Mouse (Mus musculus) adrenal gland, postnatal 14 days (tissue): ENCODE measurements around the gene Zfp853. TPM values are rescaled to one million over a fixed set of nuclear protein-coding genes. Genes with fewer than 3 reads are reported as not detected.

Source experiments
- DNase-seq: peaks from one replicate; pipeline ENCODE4 v3.0.0; 2021; ENCODE audit warnings: mixed read lengths
- long read RNA-seq, 2 experiments: library from polyadenylated mRNA; stranded (forward); transcript quantifications; one replicate each; pipeline ENCODE4 v2.0.0; 2021
- total RNA-seq: library from RNA; stranded (reverse); gene quantifications from 2 replicates; pipeline ENCODE4 v1.2.3, GENCODE M21; 2021

The Zfp853 gene
- total RNA-seq, result 0.41 and 0.83 TPM in 2 replicates
- long read RNA-seq, experiment 1, result 0 reads
- long read RNA-seq, experiment 2, result 0 reads

DNA sequence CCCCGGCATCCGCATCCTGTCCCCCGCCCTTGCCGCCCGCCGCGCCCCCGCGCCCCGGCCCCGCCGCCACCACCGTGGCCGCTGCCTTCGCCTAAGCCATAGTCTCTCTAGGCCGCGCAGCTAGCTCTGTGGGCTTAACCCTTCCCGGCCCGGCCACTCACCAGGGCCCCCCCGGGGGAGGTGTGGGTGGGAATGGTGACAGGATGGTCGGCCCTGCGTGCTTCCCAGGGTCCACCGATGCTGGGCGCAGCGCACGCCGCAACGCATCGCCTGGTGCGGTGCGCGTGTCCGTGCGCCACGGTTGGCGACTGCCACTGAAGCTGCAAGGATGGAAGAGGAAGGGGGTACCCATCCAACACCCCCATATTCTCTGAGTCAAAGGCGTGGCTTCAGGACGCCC lies at the start of gene Zfp853:
Zfp853 (minus strand) TSS at position 220 of the 400 bp plus-strand sequence.
- peak; percentile 47 for DNase-seq

DNA sequence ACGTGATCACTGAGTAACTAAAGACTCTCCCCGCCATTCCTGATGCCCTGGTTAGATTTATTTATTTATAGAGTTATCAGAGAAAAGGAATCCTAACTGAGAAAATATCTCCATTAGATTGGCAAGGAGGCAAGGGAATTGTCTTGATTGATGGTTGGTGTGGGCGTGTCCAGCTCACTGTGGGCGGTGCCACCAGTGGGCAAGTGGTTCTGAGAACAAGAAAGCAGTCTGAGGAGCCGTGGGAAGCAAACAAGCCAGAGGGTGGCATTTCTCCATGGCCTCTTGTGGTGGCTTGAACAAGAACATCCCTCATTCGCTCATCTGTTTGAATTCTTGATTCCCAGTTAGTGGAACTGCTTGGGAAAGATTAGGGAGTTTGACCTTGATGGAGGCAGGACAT lies 46.2 kb upstream of the Zfp853 start:
- DNase-seq, result no peak

DNA sequence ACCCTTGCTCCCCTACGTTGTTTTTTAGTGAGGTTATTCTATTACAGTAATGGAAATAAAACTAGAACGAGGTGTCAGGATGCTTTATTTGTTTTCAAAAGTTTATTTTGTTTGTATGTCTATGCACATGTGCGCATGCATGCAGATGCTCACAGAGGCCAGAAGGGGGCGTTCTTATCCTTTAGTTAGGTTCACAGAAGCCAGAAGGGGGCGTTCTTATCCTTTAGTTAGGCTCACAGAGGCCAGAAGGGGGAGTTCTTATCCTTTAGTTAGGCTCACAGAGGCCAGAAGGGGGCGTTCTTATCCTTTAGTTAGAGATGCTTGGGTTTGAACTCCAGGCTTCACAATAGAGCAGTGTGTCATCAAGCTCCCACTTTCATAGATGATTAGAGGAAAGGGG lies 43.1 kb upstream of the Zfp853 start:
- DNase-seq, result peak; percentile 26

DNA sequence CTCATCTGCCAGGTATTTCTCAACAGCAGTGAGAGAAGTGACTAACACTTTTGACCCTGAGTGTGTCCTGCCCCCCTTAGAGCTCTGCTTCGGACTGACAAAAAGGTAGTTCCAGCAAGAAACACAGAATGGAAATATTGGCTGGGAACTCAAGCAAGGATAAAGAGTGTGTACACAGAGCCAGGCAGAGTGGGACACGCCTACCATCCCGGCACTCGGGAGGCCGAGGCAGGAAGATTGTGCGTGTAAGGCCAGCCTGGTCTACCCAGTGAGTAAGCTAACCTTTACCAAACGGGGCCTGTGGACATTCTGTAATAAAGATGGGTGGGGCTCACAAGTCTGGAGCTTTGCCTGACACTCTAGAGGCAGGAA lies 41.7 kb upstream of the Zfp853 start:
- peak; percentile 28 for DNase-seq

DNA sequence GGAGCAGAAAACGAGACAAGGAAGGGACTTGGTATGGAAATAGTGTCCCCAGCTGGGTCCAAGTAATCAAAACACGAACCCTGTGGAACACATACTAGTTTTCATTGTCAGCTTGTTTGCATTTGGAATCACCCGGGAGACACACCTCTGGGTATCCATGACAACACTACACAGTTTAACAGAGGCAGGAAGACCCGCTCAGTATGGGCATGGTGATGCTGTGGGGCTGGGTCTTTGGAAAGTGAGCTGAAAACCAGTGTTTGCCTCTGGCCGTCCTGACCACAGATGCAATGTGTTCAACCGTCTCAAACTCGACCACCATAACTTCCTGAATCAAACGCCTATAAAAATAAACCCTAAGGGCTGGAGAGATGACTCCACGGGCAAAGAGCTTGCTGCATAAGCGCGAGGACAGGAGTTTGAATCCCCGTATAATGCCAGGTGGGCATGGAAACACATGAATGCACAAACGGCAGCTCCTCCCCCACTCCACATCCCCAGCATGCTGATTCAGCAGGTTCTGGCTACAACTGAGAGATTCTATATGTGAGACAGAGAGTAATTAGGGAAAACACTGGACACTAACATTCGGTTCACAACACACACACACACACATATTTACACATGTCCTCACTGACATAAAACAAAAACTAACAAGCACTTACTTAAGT lies 41.1 kb upstream of the Zfp853 start:
- no peak for DNase-seq

DNA sequence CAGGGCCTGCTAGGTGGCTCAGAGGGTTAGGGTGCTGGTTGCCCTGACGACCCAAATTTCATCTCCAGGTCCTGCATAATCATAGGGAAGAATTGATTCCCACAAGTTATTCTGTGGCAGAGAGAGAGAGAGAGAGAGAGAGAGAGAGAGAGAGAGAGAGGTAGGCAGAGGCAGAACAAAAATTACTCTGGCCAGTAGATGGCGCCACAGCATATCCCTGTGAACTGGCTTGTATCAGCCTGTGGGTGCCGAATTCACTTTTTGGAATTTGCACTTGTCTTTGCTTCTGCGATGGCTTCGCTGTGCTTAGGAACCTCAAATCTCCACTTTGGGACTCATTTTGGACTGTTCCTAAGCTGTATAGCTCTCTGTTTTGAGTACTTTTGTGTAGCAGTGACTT lies 40.4 kb upstream of the Zfp853 start:
- DNase-seq, result peak; percentile 88

DNA sequence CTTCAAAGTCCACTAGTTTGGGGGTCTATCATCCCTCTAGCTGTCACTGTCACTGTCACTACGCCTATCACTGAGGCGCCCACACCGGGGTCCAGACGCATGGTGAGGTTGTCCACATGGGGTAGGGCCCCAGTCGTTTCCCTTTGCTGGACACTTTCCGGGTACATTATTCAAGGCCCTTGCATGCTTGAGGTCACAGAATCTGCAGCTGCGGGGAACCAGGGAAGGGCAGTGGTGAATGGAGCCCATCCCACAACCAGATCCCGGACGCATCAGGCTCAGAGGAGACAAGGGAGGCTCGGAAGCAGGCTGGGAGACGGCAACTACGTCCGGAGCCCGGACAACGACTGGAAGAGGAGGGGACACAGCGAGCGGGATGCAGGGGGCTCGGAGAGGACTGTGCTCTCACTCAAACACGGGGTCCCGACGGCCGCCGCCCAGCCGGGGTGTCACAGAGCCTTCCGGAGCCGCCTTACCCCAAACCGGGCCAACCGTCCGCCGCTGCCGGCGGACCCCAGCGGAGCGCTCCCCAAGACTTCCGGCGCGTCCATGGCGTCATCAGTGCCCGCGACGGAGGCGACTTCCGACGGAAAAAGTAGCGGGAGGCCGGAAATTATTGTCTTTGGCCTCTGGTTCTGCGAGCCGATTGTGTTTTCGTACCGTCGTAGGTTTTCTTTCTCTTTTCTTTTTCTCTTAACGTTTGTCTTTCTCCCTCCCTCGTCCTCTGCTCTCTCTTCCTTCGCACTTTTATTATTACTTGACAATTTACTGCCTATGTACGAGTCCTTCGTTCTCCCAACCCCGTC lies 35.5 kb upstream of the Zfp853 start, which contains the start of gene Zdhhc4:
Zdhhc4 (minus strand) TSS at position 567 of the 806 bp plus-strand sequence.
- peak; percentile 97 for DNase-seq

DNA sequence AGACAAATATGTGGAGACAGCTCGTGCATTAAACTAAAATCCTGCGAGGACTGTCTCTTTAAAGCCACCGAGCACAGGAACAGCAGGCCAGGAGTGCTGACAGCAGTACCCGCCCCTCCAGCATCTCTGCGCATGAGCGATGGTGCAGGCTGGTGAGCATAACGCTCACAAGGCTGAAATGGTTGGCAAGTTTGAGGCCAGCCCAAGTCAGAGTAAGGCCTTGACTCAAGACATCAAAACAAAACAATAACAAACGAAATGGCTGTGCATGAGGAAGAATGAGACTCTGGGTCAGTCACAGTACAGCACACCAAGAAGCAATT lies 23.8 kb upstream of the Zfp853 start:
- peak; percentile 74 for DNase-seq

DNA sequence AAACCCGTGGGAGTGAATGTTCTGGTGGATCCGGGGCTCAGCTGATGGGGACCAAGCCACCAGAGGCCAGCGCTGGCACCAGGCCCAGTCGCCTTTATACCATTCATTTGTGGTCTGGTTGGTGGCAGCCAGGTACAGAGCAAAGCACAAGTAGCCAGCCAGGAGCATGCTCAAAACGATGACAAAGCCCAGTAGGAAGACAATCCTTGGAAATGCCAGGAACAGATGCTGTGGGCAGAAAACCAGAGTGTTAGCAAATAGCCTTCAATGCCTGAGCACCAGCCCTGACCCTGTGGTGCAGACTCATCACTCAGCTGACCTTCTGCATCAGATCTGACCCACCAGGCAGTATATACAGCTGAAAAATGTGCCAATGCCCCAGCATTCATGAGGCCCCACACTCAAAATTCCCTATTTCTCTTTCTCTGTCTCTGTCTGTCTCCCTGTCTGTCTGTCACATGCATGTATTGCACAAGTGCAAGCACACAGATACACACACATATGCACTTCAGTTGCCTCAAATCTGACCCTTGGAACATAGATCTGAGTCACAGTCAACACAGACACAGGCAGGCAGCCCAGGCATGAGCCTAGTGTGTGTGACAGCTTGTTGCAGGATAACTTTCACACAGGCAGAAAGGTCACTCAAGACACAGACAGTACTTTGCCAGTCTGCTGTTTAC lies 23.3 kb upstream of the Zfp853 start:
- peak; percentile 68 for DNase-seq

DNA sequence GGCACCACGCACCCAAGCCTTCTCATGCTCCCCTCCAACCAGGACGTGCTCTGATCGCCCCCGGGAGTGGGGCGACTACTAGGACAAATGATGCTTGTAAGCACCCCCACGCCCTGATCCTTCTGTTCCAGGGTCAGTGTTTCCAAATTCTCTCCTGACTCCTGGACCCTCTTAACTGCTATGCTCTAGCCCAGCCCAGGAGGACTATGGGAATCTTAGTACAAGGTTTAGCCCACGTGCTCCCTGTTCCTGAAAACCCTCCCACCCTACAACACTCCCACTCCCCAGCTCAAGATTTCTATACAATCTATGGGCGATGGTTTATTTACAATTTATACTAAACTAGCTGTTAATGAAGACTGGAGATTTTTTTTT lies 22.1 kb upstream of the Zfp853 start:
- DNase-seq, result no peak

DNA sequence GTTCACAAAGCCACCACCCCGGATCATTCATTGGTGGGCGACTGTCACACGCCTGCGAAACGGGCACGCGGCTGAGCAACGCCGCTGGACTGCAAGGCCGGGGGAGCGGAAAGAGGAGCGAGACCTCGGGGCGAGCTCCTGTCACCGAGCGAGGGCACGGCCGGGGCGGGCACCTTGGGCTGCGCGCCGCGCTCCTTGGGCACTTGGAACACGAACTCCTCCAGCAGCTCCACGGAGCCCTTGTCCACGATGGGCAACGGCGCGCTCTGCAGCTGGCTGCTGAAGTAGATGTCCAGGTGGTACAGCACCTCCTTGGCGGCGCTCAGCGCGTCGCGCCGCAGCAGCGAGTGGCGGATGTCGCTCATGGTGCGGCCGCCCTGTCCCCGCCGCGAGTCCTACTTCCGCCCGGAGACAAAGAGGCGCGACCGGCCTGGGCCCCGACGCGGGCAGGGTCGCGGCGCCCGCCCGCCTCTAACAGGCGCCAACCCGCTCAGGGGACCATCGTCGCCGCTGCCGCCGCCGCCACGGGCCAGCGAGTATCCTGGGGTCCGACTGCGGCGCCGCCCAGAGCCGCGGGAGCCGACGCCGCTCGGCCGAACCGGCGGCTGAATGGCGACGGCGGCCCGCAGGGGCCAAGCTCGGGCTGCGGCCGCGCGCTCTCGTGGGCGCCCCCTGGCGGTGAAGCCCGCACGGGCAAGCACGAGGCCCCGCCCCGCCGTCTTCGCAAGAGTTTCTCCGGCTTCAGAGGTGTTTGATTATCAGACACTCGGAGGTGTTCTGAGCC lies 21.5 kb upstream of the Zfp853 start, which contains the start of gene E130309D02Rik:
E130309D02Rik (minus strand) TSS at position 631 of the 784 bp plus-strand sequence.
- DNase-seq, result peak; percentile 95

DNA sequence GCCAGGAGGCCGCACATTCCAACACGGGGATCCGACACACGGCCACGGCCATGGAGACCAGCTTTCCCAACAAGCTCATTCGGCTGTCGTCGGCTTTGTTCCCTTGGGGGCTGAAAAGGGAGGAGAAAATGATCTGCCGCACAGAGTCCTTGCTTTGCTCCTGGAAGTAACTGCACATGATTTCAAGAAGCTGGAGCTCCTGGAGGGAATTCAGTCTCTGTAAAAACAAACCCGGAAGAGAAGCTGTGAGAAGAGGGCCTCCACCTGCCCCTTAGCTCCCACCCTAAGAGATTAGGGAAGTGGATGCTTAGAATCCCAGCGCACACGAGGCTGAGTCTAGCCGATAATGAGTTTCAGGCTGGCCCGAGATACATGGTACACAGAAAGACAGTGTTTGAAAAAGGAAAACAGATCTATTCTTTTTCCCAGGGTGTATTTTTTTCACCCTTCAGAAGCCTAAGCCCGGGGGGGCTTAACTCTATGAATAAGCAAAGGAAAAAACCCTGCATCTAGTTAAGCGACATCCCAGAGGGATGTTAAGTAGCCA lies 20.8 kb upstream of the Zfp853 start:
- no peak for DNase-seq

DNA sequence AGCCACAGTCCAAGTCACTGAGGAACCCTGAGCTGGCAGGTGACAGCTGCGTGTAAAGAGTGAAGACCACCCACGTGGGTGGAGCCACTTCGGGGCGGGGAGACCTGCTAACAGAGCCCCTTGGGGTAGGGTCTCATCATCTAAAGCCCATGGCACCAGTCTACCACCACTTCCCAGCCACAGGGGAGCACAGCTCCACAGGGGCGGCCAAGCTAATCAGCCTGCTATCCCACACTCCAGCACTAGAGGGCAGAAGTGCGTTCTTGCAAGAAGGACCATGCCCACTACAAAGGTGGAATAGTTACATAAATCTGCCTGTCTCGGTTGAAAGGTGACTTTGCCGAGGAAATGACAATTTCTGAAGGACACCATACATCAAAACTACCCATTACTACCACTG lies 18.5 kb upstream of the Zfp853 start:
- DNase-seq, result peak; percentile 83

DNA sequence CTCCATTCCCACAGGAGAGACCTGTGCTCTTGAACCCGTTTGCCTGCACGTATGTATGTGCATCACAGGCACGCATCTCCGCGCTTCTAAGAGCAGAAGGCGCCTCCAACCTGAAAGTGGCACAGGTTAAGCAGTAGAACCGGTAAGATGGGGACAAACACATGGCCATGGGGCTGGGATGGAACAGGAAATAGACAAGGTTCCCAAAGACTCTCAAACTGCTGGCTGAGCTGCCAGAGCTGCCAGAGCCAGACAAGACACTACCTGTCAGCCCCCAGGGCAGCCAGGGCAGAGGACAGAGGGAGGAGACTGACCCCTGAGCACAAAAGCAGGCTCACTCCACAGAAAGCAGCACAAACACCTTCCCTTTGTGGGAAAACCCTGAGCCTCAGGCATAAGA lies 16.5 kb upstream of the Zfp853 start:
- DNase-seq, result no peak

DNA sequence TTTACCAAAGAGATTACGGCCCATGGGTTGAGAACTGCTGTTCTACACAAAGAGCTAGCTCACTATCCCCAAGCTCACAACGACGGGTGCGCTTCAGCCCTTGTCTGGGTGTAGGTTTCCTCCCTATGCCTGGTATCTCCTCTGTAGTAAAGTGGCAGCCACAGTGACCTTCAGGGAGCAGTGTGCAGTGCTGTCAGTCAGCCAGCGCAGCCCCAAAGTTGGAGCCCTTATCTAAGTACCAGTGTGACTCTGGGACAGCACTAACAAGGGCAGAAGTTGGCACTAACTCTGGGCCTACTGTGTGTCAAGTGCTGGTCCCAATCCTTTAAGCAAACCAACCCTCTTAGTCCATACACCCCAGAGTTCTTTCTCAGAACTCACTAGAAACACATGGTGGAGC lies 15.4 kb upstream of the Zfp853 start:
- DNase-seq, result no peak

DNA sequence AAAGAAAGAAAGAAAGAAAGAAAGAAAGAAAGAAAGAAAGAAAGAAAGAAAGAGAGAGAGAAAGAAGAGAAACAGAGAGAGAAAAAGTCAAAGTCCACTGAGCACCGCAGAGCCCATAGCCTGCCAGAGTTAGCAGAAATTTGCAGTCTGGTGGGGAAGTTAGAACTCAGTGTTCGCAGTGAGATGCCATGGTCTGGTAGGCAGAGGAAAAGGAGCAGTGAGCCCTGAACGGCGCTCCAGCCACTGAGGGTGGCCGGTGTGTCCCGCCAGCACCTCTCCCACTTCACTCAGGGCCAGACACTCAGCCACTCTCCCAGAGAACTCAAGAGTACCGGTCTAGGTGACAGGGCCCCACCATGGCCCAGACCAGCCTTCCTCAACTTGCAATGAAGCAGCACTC lies 10.8 kb upstream of the Zfp853 start:
- no peak for DNase-seq

DNA sequence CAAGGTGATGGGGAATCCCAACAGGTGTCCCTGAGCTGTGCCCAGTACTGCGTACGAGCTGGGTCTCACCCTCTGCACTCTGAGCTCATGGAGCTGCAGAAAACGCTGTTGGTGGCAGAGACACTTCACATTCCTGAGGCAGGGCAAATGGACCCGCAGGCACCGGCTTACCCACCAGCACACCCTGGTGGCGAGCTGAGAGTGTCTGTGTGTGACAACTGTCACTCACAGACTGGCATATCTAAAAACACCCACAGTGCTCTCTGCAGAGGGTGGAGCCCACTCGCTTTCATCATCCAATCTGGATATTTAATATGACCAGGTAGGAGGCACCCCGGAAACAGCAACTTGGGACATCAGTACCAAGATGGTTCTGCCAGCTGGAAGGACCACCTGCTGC lies 7.9 kb upstream of the Zfp853 start:
- DNase-seq, result no peak

DNA sequence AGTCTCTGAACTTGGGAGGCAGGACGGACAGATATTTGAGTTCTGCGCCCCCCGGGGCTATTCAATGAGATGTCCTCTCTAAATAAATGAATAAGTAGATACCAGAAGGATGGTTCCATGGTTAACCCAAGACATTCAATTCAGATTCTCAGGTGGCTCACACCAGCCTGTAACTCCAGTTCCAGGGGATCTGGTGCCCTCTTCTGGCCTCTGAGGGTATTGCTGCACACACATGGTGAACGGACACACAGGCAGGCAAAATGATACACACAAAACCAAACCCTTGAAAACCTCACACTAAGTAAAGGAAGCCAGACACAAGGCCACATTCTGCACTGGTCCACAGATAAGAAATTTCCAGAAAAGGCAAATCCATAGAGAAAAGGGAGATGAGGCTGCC lies 6.3 kb upstream of the Zfp853 start:
- peak; percentile 73 for DNase-seq

DNA sequence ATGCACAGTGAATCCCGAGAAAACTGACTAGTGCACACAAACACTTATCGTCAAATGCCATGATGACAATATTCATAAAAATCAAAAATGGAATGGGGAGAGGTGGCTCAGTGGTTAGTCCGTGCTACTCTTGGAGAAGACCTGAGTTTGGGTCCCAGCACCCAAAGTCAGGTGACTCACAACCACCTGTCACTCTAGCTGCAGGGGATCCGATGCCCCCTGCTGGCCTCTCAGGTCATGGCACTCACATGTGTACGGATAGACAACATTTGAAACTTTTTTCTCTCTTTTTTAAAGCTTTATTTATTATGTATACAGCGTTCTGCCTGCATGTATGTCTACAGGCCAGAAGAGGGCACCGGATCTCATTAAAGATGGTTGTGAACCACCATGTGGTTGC lies 5.0 kb upstream of the Zfp853 start:
- no peak for DNase-seq

DNA sequence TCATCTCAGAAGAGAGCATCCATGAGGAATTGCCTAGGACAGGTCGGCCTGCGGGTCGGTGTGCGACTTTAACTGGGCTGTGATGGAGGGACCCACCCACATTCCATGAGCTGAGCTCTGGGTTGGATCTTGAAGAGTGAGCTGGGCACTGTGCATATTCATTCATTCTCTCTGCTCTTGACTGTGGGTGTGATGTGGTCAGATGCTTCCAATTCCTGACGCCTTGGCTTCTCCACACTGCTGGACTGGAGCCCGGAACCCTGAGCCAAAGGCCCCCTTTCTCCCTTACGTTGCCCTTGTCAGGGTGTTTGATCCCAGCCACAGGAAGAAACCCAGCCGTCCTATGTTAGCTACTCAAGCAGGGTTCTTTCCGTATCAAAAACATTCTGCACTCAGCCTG lies 4.6 kb upstream of the Zfp853 start:
- no peak for DNase-seq

DNA sequence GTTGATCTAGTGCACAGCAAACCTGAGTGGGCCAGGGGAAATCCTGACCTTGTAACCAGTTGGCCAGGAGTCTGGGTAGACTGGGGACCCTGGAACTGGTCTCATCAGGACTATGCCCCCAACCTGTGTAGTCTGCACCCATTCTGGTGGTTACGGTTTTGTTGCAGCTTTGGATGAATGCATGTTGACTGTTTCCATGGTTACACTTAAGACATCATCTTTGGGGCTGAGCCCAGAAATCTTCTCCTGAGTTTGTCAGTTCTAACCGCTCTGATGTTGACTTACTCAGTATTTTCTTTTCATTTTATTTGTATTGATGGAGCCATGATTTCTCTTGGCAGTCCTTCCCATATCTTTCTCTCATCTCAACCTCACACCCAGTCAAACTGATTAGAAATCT lies 1.9 kb upstream of the Zfp853 start:
- DNase-seq, result no peak

DNA sequence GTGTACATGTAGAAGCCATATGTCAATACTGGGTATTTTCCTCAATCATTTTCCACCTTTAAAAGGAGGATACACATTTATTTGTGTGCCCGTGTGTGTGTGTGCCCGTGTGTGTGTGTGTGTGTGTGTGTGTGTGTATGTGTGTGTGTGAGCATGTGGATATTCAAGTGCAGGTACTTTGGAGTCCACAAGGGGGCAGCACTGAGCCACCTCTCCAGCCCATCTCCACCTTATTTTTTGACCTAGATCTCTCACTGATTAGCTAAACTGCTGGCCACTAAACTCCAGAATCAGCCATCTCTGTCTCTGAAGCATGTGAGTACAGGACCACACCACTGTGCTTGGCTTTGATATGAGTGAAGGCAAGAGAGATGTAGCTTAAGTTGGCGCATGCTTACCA lies 1.4 kb upstream of the Zfp853 start:
- no peak for DNase-seq
